Mouse (Mus musculus): Measurements from ENCODE around the gene Armcx5.
"Not testable (repeated sequence)": the region's sequence is repeated elsewhere in the genome, so short reads cannot be mapped to it uniquely, and the experiment has no call there.

The Armcx5 gene

DNA sequence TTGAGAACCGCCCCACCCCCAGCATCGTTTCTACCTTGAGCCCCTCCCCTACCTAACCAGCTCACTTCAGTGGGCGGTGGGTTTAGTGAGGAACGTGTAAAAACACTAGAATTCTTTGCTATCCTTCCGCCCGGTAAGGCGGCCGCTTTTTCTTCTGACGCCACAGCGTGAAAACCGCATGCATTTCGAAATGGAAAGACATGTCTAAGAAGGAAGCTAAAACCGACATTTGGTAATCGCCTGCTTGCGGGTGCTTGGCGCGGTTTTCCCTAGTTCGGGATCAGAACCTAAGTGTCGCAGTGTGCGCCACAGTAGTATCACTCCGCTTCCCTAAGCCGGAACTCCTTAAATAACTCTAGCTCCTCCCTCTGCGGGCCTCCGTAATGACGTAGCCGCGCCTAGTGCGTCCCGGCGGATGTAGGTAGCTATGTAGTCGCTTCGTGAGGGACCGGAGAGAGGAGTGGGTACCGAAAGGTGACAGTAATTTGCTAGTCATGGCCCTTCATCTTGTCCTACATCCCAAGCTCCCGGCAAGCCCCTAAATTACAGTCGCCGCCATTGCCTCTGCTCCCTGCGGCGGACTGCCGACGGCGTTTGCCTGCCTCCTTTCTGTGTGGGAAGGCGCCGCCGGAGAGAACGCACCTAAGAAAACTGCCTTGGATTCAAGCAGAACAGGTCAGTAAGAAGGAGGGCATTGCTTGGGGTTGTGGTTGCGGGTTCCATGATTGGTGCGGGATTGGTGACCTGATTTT lies at the start of gene Armcx5, which contains the start of gene Gprasp1:
Armcx5 (plus strand) TSS at position 430 of the 752 bp plus-strand sequence.
Gprasp1 (plus strand) TSS at position 430 of the 752 bp plus-strand sequence.
- DNase-seq = peak; percentile 82

DNA sequence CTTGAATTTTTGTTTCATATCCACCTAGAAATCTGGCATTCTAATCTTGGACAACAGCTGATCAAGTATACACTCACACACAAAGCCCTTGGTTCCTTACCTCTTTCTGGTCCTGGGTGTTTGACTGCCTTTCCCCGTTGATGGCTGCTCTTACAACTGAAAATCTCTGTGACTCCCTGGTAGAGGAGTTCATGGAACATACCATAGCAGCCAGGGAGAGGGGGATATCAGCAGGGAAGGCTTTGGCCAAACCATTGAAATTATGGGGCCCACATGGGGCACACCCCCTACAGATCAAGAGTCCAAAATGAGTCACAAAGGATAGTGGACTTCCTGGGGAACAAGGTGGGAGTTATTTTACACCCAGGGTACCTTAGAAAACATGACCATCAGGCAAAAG lies 48.9 kb upstream of the Armcx5 start, which contains the start of gene Tcp11x2:
Tcp11x2 (minus strand) TSS at position 158 of the 400 bp plus-strand sequence.
- DNase-seq = no peak

DNA sequence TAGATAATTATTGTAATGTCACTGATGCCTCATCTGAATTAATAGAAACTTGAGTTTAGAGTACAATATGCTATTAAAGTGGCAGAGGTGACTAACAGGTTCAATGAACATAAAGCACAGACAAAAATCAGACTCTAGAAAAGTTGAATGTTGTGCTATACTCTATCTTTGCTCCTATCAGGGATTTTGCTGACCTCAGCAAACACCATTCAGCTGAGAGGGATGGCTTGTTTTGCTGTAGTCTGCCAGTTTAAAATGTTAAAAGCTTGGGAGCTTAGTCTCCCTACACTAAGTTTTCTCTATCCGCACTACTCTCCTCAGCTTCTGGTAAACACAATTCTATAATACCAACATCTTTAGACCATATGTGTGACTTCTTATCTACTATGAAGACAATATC lies 39.4 kb upstream of the Armcx5 start:
- no peak for DNase-seq

DNA sequence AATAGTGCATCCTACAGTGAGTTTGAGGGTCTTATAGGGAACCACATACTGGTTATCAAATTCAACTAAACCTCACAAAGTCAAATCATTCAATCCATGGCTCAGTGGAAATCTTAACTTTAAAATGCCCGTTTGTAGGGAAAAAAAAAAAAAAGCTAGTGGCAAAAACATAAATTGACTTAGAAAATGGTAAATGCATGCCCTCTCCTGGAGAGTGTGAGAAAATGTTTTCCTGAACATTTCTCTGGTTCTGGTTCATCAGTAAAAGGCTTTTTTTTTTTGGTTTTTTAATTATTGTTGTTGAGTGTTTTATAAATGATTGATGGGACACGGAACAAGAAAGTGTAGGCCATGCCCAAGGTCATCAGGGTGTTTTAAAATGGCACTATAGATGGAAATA lies 38.2 kb upstream of the Armcx5 start:
- no peak for DNase-seq

DNA sequence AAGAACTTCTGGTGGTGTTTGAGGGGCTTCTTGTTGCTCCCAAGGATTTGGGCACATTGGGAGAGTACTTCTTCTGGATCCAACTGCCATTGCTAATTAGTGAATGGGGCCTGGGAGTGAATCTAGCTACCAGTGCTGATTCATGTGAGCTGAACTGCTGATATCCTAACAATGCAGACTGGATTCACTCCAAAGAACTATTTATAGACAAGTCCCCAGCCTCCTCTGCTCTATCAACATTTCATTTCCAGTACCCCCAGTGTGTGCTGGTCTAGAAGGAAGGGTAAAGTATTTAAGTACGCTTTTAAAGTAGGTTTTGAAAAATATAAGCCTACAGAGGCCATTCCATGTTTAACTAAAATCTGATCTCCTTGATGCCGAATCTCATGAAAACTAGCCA lies 29.7 kb upstream of the Armcx5 start:
- DNase-seq = no peak

GRCm38 (mm10) chrX:135725161-135725560 lies 17.4 kb upstream of the Armcx5 start, which contains the start of gene Tmsb15a:
Tmsb15a (minus strand) TSS chrX:135725261.
- no peak for DNase-seq

DNA sequence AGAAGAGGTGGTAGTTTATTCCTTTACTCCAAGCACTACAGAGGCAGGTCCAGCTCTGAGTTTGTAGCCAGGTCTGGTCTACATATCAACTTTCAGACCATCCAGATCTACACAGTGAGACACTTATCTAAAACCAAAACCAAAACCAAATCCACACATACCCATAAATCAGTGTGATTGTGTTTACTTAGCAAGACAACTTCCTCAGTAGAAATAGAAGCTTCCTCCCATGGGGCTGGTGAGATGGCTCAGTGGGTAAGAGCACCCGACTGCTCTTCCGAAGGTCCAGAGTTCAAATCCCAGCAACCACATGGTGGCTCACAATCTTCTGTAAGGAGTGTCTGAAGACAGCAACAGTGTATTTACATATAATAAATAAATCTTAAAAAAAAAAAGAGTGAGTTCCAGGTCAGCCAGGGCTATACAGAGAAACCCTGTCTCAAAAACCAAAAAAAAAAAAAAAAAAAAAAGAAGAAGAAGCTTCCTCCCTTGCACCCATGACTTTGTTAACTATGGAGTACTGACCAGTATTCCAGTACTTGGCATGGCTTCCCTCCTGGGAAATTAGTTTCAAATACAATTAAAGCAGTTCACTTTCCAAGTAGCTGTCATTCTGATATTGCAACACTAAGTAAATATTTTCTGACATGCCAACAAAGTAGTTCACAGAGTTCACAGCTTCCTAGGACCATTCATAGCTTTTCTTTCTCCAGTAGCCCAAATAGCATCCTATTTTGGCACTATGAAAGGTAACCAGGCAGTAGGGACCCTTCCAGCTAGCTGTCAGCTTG lies 3.6 kb upstream of the Armcx5 start:
- DNase-seq = no peak

- no peak for DNase-seq
These were observed 473 bp downstream of the Armcx5 start for GRCm38 (mm10) chrX:135743056-135743355.

DNA sequence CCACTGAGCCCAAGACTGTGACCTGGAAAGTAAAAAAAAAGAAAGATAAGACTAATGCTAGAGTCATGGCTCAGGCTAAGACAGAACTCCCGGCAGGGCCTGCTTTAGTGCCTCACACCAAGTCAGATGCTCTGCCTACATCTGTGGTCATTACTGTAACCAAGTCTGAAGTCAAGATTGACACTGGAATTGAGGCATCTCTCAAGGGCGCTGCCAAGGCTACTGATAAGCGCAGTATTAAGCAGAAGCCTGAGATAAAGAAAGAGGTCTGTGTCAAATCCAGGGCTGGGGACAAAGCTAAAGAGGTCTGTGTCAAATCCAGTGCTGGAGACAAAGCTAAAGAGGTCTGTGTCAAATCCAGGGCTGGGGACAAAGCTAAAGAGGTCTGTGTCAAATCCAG lies 2.8 kb downstream of the Armcx5 start:
- not testable (repeated sequence) for DNase-seq

DNA sequence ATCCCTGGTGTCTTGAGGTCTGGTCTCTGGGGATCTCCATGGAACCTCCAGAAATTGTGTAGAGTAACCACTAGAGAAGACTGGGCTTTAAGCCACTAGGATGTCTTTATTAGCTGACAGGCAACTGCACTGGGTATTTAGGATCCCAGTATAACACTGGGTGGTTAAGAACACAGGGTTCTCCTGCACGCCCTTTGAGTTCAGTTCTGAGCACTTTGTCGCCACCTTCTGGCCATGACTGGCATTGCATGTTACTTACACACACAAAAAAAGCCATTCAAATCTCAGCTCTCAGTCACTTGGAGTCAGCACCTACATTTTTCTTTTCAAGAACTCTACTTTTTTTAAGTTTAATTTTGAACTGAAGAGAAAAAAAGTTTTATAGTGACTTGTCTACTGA lies 10.3 kb downstream of the Armcx5 start:
- DNase-seq = peak; percentile 61

DNA sequence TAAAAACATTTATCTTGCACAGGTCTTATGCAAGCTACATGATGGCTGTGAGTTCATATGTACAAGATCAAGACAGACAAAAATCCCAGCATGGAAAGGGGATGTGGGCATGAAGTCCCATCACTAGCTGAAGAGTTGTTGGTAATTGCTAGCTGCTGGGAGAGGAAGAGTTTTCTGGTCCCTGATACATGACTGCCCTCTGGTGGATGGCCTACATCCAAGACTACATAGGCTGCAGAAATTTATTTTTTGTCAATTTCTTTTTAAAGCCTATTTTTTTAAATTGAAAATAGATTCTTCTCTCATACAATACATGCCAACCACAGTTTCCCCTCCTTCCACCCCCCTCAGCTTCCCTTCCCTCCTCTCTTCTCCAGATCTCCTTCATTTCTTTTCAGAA lies 19.2 kb downstream of the Armcx5 start:
- peak; percentile 13 for DNase-seq

DNA sequence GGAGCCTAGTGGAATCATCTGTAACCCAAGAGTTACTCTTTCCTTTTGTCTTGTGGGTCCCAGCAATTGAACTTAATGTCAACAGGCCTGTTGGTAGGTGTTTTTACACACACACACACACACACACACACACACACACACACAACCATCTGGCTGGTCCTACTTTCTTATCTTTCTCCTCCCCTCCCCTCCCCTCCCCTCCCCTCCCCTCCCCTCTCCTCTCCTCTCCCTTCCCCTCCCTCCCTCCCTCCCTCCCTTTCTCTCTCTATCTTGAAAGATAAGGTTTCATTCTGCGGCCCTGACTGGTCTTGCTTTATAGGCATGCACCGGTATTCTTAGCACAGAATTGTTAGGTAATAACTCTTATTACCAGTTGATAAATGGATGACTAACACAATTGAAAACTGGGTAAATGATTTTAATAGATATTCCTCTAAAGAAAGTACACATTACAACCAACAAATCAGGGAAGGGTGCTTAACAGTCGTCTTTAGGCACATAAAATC lies 25.6 kb downstream of the Armcx5 start:
- no peak for DNase-seq

GRCm38 (mm10) chrX:135768565-135768964 lies 26.0 kb downstream of the Armcx5 start:
- no peak for DNase-seq

DNA sequence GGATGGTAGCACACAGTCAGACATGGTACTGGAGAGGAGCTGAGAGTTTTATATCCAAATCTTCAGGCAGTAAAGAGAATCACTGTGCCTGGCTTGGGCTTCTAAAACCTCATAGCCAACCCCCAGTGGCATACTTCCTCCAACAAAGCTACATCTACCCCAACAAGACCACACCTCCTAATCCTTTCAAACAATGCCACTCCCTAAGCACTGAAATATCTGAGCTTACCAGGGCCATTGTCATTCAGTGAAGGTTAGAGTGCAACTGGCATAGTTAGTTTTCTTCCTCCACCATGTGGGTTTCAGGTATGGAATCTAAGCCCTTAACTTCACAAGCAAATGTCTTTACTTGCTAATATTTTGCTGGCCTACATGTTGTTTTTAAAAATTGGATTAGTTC lies 49.0 kb downstream of the Armcx5 start:
- DNase-seq = no peak

- DNase-seq = no peak
These were observed 49.8 kb downstream of the Armcx5 start for GRCm38 (mm10) chrX:135792326-135792725.

DNA sequence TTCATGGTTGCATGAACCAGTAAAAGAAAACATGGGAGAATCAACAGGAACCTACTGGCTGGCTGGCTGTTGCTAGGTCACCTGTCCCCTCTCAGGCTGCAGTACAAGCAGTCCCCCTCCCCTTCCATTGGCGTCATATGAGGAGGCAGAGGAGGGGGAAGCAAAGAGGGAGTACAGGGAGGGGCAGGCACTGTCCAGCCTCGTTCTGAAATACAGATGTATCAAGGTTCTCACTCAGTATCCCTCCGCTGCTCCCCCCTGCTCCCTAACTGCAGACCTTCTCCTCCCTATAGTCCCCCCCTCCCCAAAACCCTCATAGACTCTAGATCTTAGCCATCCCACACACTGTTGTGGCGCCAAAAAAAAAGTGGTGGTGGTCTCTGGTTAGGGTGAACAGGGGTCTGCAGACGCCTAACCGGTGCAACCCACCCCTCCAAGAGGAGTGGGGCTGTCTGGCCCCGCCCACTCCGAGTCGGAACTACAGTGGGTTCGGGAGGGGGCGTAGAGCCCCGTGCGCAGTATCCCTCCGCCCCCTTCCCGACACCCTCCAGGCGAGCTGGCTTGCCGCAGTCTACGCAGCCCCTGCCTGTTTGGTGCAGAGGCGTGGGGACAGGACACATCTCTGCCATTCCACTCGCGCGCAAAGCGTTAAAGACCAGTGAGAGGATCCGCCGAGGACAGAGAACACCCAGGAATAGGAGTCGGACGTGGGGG lies 53.2 kb downstream of the Armcx5 start:
- DNase-seq = peak; percentile 48

GRCm38 (mm10) chrX:135796305-135797211 lies 54.0 kb downstream of the Armcx5 start:
- DNase-seq = peak; percentile 31

Data from cerebellum, adult 11 months (tissue).